Mouse (Mus musculus) kidney, embryonic 14.5 days (tissue): Measurements from ENCODE around the gene Il9r. TPM values are rescaled to one million over a fixed set of nuclear protein-coding genes. Genes with fewer than 3 reads are reported as not detected.

Experiments
- ATAC-seq: fragments of 200-750 bp; cut with Nextera tagmentation; 2 replicates; pipeline ENCODE4 v1.8.0; 2017; ENCODE audit warnings: moderate number of reproducible peaks, mild to moderate bottlenecking, moderate TSS enrichment, moderate library complexity; ENCODE audit not compliant: low FRiP score, low TSS enrichment
- H3K27ac ChIP-seq: fragments of 300-500 bp; sonication (generic); 2 replicates; pipeline ENCODE4 v1.5.1; 2014; ENCODE audit warnings: low read depth, mild to moderate bottlenecking, low read length, moderate library complexity, mixed read lengths
- H3K27me3 ChIP-seq: fragments of 300-500 bp; sonication (generic); 2 replicates; pipeline ENCODE4 v1.6.1; 2014; ENCODE audit warnings: mild to moderate bottlenecking, low read length; ENCODE audit not compliant: control insufficient read depth, insufficient read depth
- H3K36me3 ChIP-seq: fragments of 300-500 bp; sonication (generic); 2 replicates; pipeline ENCODE4 v1.6.1; 2014; ENCODE audit warnings: low read length, mixed read lengths; ENCODE audit not compliant: control insufficient read depth, insufficient read depth
- H3K4me1 ChIP-seq: fragments of 300-500 bp; sonication (generic); 2 replicates; pipeline ENCODE4 v1.6.1; 2014; ENCODE audit warnings: low read length, mixed read lengths; ENCODE audit not compliant: control insufficient read depth, insufficient read depth
- H3K4me2 ChIP-seq: fragments of 300-500 bp; sonication (generic); replicated peaks from 2 replicates; pipeline ENCODE4 v1.6.1; 2014; ENCODE audit warnings: low read depth, mild to moderate bottlenecking, low read length
- H3K4me3 ChIP-seq: fragments of 300-500 bp; sonication (generic); 2 replicates; pipeline ENCODE4 v1.5.1; 2014; ENCODE audit warnings: mild to moderate bottlenecking, low read length
- H3K9ac ChIP-seq: fragments of 300-500 bp; sonication (generic); 2 replicates; pipeline ENCODE4 v1.6.1; 2014; ENCODE audit warnings: low read depth, mild to moderate bottlenecking, low read length, moderate library complexity
- H3K9me3 ChIP-seq: fragments of 300-500 bp; sonication (generic); 2 replicates; pipeline ENCODE4 v1.6.1; 2016; ENCODE audit warnings: low read length; ENCODE audit not compliant: control insufficient read depth
- WGBS: fragments of 180-500 bp; shearing (Covaris S2); extraction: QIAGEN DNeasy Blood & Tissue Kit; methylation state at CpG from one replicate; pipeline ENCODE4 v1.1.7; 2014; 5-methylcytosine and 5-hydroxymethylcytosine counted together
- polyA plus RNA-seq: library from polyadenylated mRNA; unstranded; fragments of >200 nt; fragmentation: Nextera tagmentation; extraction: Ambion mirVana; gene quantifications from 2 replicates; pipeline ENCODE4 v1.2.1, GENCODE M21; 2014

Gene Il9r
- polyA plus RNA-seq, 1 experiment from 2014 or later = not detected

DNA sequence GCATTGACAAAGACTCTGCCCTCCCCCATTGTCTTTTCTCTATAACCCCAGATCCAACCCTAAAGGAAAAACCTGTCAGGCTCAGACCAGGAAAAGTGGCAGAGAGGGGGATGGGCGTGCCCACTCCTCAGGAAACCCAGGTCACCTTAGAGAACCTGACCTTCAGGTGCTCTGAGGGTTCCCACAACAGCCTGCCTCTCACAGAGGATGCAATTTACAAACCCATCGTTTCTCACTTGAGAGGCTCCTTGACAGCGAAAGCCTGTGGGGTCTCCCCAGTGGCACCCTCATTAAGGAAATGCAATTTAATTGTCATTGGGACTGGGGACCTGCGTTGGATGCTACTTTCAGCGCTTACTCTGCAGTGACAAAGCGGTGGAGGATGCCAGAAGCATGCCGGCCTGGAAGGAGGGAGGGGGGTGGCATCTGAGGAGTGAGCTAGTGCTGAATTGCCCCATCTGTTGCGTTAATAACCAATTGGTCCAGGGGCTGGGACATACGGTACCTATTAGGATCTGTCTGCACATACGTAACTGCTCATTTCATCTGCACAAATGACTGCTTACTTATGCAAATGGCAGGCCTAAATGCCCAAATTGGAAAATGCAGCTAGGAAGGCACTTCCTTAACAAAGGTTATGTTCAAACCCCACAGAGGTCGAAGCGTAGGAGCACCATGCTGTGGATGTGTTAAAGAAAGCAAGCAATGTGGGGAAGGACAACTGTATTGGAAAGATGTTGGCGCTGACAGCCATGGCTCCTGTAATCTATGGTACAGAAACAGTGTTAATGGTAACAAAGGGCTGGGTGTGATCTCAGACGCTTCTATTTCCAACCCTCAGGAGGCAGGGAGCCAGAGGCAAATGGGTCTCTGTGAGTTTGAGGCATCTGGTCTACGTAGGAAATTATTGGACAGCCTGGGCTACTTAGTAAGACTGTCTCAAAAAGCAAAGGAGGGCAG is 58.2 kb downstream of the Il9r start:
- Histone ChIP-seq H3K9me3 (no peaks in the 10 kb centered on the region), H3K4me1 (peaks cover 5% of the 10 kb centered on the region), H3K4me2 (no peak overlapping the region), H3K36me3 (no peaks in the 10 kb centered on the region), H3K27me3 (no peaks in the 10 kb centered on the region), H3K27ac (no peak overlapping the region), H3K9ac (no peak overlapping the region), H3K4me3 (no peak overlapping the region)
- ATAC-seq = no peak
- WGBS = 47% methylated on average over 15 of the region's 15 CpGs

DNA sequence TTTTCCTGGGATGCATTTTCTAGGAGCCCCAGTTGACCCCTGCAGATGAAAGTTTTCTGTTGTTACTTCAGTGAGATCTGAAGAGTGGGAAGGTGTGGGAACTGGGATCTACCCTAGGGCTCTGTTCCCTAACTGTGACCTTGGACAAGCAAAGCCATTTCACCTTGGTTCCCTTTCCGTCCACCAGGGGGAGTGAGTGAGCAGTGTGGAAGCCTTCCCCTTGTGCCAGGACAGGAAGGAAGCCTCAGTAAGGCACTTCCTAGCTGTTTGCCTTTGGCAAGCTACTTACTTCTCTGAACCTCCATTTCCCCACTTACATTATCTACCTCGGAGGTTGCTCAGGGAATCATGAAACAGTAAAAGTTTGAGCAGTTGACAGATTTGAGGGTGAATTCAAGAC is 59.0 kb downstream of the Il9r start:
- no peaks in the 10 kb centered on the region for H3K36me3 ChIP-seq
- peaks cover 5% of the 10 kb centered on the region for H3K4me1 ChIP-seq
- ATAC-seq = no peak
- H3K4me2 ChIP-seq = no peak overlapping the region
- H3K9ac ChIP-seq = no peak overlapping the region
- 23% methylated on average over 2 of the region's 2 CpGs for WGBS
- no peaks in the 10 kb centered on the region for H3K27me3 ChIP-seq
- no peak overlapping the region for H3K4me3 ChIP-seq
- H3K9me3 ChIP-seq = no peaks in the 10 kb centered on the region
- no peak overlapping the region for H3K27ac ChIP-seq

DNA sequence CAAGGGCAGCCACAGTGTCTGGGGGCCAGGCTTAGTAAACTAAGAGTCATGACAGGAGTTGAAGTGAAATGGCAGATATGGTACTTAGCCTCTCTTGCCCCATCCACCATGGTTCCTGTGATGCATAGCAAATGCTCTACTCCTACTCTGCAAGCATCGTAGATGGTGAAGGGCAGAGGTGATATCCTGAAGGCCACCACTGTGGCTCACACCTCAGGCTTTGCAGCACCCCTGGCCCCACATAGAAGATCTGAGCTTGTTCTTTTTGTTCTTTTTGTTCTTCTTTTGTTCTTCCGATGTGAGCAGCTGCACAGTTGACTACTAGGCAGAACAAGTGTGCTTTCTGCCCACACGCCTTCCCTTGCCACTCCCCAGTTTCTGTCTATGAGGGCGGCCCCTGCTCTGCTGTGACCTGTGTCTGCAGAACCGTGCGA is 60.5 kb downstream of the Il9r start:
- WGBS = 83% methylated on average over 6 of the region's 6 CpGs

DNA sequence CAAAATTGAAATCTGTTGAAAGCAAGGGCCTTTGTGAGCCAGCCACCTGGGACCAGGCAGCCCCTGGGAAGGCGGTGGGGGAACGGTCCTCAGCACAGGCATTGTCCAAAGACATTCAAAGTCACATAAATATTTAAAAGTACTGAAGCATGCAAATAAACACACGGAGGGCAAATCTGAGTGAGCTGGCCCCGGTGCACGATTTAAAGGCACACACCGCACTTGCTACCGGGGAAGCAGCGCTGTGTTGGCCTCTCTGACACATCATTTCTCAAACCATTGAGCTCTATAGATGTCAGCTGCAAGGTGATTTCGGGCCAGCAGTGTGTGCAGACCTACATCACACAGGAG is 61.5 kb downstream of the Il9r start:
- WGBS = 41% methylated on average over 9 of the region's 9 CpGs
- Histone ChIP-seq H3K9me3 (no peaks in the 10 kb centered on the region), H3K36me3 (no peaks in the 10 kb centered on the region), H3K27ac (no peak overlapping the region), H3K4me2 (0 out of 2 replicates have a peak overlapping the region, but pooled peaks have one; percentile 1), H3K9ac (no peak overlapping the region), H3K27me3 (no peaks in the 10 kb centered on the region), H3K4me3 (no peak overlapping the region), H3K4me1 (peaks cover 5% of the 10 kb centered on the region)
- ATAC-seq = no peak

More for the DNA sequence above, 60.5 kb downstream of the Il9r start:
- H3K9ac ChIP-seq = no peak overlapping the region
- H3K4me1 ChIP-seq = peaks cover 5% of the 10 kb centered on the region
- no peak overlapping the region for H3K27ac ChIP-seq
- no peak overlapping the region for H3K4me3 ChIP-seq
- ATAC-seq = no peak
- H3K9me3 ChIP-seq = no peaks in the 10 kb centered on the region
- no peaks in the 10 kb centered on the region for H3K27me3 ChIP-seq
- no peak overlapping the region for H3K4me2 ChIP-seq
- H3K36me3 ChIP-seq = no peaks in the 10 kb centered on the region

DNA sequence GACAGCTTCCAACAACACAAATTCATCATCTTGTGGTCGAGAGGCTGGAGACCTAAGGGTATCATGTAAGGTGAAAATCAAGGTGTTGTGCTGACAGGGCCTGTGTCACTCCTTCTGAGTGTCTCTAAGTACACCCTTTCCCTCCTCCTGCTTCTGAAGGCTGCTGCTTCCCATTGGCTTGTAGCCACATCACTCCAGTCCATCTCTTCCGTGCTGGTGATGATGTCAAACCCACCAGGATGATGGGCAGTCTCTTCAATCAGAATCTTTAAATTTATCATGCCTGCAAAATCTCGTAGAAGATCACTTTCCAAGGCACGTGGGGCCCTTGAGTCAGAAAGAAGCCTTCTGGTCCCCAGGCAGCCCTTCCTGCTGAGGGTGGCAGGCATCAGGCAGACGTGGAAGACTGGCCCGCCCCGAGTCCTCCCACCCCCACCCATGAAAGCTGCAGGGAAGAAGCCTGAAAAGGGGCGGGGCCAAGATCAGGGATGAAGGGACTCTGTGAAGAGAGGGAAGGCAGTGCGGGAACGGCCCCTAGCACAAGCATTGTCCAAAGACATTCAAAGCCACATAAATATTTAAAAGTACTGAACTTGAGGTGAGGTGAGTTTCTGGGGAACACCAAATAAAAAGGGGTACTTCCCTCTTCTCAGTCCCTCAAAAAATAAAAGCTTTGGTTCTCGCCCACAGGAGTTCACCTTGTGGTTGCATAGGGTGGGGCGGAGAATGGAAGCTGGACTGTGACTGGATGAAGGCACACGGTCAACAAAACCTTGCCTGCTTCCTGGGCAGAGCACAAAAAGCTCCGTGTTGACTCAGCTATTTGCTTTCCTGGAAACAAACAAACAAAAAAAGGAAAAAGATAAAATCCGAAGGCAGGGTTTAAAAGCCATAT is 62.1 kb downstream of the Il9r start:
- no peak overlapping the region for H3K27ac ChIP-seq
- H3K4me2 ChIP-seq = peak overlapping the region; percentile 9; the same call in 1 of the 2 replicates
- peaks cover 5% of the 10 kb centered on the region for H3K4me1 ChIP-seq
- H3K36me3 ChIP-seq = no peaks in the 10 kb centered on the region
- WGBS = 33% methylated on average over 15 of the region's 15 CpGs
- no peaks in the 10 kb centered on the region for H3K27me3 ChIP-seq
- H3K9me3 ChIP-seq = no peaks in the 10 kb centered on the region
- no peak overlapping the region for H3K9ac ChIP-seq
- no peak overlapping the region for H3K4me3 ChIP-seq
- ATAC-seq = 0 out of 2 replicates have a peak, but pooled peaks have one; percentile 58

Other genes with a start within 250 kb of the Il9r start
- 0.27 TPM in 1 of 2 replicates, not detected in the other for gene 4930524B15Rik, start 234.7 kb downstream of the Il9r start, polyA plus RNA-seq
- gene Nsg2, start 199.8 kb downstream of the Il9r start, polyA plus RNA-seq = 0.87 and 1.6 TPM in 2 replicates
- gene Snrnp25, start 5.1 kb upstream of the Il9r start, polyA plus RNA-seq = 71.7 and 90.6 TPM in 2 replicates
- 28.0 and 39.5 TPM in 2 replicates for gene Rhbdf1, start 22.0 kb upstream of the Il9r start, polyA plus RNA-seq
- 35.6 and 39.8 TPM in 2 replicates for gene Mpg, start 26.2 kb upstream of the Il9r start, polyA plus RNA-seq
- 27.5 and 45.5 TPM in 2 replicates for gene Nprl3, start 67.4 kb upstream of the Il9r start, polyA plus RNA-seq
- gene Hba-x, start 76.1 kb upstream of the Il9r start, polyA plus RNA-seq = 87.6 and 90.7 TPM in 2 replicates
- gene Hba-a1, start 83.2 kb upstream of the Il9r start, polyA plus RNA-seq = 2,390 and 2,705 TPM in 2 replicates
- gene Hbq1b, start 86.7 kb upstream of the Il9r start, polyA plus RNA-seq = 0.69 and 1.6 TPM in 2 replicates
- gene Hba-a2, start 96.2 kb upstream of the Il9r start, polyA plus RNA-seq = 5,998 and 6,905 TPM in 2 replicates
- gene Hbq1a, start 99.8 kb upstream of the Il9r start, polyA plus RNA-seq = 0.77 TPM in 1 of 2 replicates, not detected in the other
- gene Sh3pxd2b, start 147.5 kb upstream of the Il9r start, polyA plus RNA-seq = 19.1 and 25.2 TPM in 2 replicates